Mouse (Mus musculus) heart, postnatal 0 days (tissue): ENCODE data around the gene Togaram1.

Source experiments
- CTCF ChIP-seq: IDR thresholded peaks from 2 replicates; pipeline ENCODE4 v1.5.1; 2016; ENCODE audit warnings: antibody characterized with exemption, control low read depth, low read depth
- EP300 ChIP-seq: IDR thresholded peaks from 2 replicates; pipeline ENCODE4 v1.6.1; 2016; ENCODE audit warnings: antibody characterized with exemption, low read depth

DNA sequence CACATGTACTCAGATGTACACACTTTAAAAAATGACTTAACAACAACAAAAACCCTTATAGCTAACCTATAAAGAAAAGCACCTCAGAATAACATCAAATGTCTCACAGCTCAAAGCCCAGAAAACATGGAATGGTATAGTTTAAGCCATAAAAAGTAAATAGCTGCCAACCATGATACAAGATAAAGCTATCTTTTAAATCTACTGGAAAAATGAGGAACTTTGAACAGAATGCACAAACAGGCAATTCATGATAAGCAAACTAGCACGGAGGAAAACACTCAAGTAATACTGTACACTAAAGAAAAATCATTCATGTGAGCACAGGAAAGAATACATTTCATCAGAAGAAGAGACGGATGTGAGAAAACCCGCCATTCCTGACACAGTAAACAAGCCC lies 42.1 kb downstream of the Togaram1 start:
- TF ChIP-seq CTCF (no peak), EP300 (no peak)
